Mouse (Mus musculus): ENCODE data around the gene Notch4.

Gene Notch4

GRCm38 (mm10) chr17:34571875-34572274, 7.8 kb downstream of the Notch4 start:
- no peak for DNase-seq (ENCODE audit: low read depth, low spot score)

DNA sequence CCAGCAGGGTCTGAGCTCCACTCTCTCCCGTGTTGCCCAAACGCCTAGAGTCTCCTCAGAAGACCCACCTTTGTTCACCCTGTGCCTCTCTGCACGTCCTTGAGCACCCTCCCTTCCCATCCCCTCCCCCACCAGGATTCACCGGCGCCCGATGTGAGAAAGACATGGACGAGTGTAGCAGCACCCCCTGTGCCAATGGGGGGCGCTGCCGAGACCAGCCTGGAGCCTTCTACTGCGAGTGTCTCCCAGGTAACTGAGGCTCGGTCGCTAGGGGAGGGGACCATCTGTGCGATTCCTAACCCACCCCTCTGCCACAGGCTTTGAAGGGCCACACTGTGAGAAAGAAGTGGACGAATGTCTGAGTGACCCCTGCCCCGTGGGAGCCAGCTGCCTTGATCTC, 8.3 kb downstream of the Notch4 start:
- DNase-seq (ENCODE audit: low read depth, low spot score), result no peak

- no peak for DNase-seq (ENCODE audit: low read depth, low spot score)
These were observed 12.5 kb downstream of the Notch4 start for GRCm38 (mm10) chr17:34576577-34576976.

GRCm38 (mm10) chr17:34578070-34578469, 14.0 kb downstream of the Notch4 start:
- no peak for DNase-seq (ENCODE audit: low read depth, low spot score)

- no peak for DNase-seq (ENCODE audit: low read depth, low spot score)
These were observed 18.5 kb downstream of the Notch4 start for GRCm38 (mm10) chr17:34582528-34582927.

DNA sequence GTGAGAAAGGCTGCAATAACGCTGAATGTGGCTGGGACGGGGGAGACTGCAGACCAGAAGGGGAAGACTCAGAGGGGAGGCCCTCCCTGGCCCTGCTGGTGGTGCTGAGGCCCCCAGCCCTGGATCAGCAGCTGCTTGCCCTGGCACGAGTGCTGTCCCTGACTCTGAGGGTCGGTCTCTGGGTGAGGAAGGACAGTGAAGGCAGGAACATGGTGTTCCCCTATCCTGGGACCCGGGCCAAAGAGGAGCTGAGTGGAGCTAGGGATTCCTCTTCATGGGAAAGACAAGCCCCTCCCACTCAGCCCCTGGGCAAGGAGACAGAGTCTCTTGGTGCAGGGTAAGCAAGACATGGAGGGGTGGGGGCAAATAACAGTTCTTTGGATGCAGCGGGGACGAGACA, 19.3 kb downstream of the Notch4 start:
- no peak for DNase-seq (ENCODE audit: low read depth, low spot score)

DNA sequence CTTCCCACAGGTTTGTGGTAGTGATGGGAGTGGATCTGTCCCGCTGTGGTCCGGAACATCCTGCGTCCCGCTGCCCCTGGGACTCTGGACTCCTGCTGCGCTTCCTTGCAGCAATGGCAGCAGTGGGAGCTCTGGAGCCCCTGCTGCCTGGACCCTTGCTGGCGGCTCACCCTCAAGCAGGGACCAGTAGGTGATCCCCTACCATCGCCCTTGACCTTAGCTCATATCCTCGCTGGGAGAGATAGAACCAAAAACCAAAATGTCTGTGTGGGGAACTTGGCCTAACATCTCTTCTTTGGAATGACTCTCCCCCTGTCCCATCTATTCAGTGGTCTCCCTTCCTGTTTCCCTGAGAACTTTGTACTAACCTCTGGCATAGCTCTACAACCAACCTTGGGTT, 19.8 kb downstream of the Notch4 start:
- DNase-seq (ENCODE audit: low read depth, low spot score), result no peak

GRCm38 (mm10) chr17:34585121-34585520, 21.1 kb downstream of the Notch4 start:
- DNase-seq (ENCODE audit: low read depth, low spot score), result no peak

DNA sequence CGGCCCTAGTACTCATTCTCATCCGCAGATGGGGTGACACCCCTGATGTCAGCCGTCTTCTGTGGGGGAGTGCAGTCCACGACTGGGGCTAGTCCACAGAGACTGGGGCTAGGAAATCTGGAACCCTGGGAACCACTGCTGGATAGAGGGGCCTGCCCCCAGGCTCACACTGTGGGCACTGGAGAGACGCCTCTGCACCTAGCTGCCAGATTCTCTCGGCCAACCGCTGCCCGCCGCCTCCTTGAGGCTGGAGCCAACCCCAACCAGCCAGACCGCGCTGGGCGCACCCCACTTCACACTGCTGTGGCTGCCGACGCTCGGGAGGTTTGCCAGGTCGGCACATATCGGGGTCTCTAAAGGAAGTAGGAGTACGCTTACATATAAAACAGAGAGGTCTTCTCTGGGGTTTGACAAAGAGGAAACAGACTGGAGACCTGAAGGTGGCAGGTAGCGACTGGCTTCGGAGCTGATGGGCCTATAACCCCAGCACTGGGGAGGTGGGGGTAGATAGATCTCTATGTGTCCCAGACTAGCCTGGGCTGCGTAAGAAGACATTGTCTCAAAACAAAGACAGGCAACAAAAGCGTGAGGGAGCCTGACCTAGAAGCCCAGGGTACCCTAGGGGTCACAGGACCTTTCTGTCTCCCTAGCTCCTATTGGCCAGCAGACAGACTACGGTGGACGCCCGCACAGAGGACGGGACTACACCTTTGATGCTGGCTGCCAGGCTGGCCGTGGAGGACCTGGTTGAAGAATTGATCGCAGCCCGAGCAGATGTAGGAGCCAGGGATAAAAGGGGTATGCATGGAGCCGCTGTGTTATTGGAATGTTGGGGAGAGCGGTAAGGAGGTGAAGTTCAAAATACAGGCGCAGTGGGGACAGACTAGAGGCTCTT, 22.1 kb downstream of the Notch4 start:
- DNase-seq (ENCODE audit: low read depth, low spot score), result peak; percentile 43

DNA sequence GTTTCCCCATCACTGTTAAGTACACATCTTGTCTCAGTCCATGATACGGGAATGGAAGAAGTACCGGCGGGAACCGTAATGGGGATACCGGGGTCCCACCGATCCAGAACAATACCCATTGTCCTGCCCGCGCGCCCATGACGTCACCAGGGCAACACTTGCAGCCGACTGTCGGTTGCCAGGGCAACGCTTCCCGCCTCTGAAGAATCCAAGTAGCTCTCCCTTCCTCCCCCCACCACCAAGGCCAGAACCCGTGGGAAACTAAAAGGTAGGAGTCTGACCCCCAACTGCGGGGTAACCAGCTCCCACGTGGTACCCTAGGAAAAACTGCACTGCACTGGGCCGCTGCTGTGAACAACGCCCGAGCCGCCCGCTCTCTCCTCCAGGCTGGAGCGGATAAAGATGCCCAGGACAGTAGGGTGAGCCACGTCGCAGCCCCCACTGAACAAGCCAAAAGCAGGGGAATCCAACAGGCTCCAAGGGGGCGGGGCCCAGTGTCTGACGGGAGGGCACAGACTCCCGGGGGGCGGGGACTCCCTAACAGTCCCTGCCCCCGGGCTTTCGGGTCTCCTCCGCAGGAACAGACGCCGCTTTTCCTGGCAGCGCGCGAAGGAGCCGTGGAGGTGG, 22.8 kb downstream of the Notch4 start:
- DNase-seq (ENCODE audit: low read depth, low spot score), result peak; percentile 93

DNA sequence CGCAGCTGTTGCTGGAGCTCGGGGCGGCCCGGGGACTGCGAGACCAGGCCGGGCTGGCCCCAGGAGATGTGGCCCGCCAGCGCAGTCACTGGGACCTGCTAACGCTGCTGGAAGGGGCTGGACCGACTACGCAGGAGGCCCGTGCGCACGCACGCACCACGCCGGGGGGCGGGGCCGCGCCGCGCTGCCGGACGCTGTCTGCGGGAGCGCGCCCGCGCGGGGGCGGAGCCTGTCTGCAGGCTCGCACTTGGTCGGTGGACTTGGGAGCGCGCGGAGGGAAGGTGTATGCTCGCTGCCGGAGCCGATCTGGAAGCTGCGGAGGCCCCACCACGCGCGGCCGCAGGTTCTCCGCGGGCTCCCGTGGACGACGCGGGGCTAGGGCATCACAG, 23.3 kb downstream of the Notch4 start:
- DNase-seq (ENCODE audit: low read depth, low spot score), result peak; percentile 95

DNA sequence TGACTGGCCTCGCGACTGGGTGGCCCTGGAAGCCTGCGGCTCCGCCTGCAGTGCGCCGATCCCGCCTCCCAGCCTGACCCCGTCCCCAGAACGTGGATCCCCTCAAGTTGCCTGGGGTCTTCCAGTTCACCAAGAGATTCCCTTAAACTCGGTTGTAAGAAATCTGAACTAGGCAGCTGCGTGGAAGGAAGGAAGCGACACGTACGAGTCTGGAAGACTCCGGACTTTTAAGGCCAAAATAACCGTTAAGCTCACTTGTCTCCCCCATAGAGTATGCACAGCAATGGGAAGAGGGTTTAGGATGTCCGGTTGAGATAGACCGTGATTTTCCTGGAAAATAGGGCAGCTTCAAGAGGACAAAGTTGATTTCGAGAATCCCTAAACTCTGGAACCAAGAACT, 23.7 kb downstream of the Notch4 start:
- no peak for DNase-seq (ENCODE audit: low read depth, low spot score)

- DNase-seq (ENCODE audit: low read depth, low spot score), result no peak
These were observed 24.7 kb downstream of the Notch4 start for GRCm38 (mm10) chr17:34588767-34589166.

GRCm38 (mm10) chr17:34589206-34589605, 25.1 kb downstream of the Notch4 start:
- DNase-seq (ENCODE audit: low read depth, low spot score), result no peak

DNA sequence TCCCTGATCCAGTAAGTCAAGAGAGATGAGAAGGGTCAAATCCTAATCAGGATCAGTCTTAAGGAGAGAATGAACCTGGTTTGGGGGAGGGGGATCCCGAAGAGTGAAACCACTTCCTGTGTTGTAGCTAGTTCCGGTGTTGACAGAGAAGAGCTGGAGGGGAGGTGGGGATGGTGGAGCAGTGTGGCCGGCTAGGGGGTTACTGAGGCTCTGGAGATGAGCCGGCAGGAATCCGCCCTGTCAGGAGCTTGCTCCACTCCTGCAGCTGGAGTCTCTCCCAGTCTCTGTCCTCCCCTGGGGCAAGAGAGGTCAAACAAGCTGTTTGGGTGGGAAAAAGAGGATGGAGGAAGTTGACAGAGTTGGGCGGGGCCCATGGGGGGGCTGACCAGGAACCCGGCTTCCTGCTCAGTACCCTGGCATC, 25.6 kb downstream of the Notch4 start, which contains the start of gene Gpsm3:
Gene Gpsm3, plus strand, starts transcription at position 126 of the 421 bp plus-strand sequence.
- DNase-seq (ENCODE audit: low read depth, low spot score), result no peak

- DNase-seq (ENCODE audit: low read depth, low spot score), result no peak
These were observed 26.3 kb downstream of the Notch4 start for GRCm38 (mm10) chr17:34590154-34590987.

DNA sequence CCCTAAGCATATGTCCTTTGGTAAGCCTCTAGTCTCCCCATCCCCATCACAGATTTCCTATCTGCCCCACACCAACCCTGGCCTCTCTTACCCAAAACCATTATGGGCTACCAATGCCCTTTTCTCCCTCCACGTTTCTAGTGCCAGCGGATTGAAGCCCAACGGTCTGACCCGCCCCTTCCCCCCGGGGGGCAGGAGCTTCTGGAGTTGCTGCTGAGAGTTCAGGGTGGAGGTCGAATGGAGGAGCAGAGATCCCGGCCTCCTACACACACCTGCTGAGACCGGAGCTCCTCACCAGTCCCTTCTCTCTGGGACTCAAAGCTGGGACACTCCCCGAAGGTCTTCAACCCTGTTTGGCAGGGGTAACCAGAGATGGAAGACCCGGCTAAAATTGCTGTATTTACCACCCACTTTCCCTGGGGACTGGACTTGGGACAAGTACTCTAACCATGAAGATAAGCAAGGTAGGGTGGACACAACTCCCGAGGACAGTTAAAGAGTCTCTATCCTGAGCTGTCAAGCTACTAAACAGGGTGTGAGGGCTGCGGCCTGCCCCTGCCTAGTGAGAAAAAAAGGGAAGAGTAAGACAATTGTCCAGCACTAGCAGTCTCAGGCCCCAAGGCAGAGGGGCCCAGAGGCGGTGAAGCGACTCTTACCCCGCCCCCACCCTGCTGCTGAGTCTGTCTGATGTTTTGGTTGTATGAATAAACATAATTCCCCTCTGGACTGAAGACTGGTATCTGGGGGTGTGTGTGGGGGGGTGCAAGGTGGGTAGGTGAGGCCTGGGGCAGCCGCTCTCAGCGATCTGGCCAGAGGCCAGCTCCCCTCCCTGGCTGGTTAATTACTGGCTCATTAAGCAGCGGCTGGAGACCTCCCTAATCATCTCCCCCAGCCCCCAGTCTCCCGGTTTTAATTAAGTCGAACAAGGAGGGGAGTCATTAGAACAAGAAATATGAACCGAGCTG, 27.2 kb downstream of the Notch4 start, which contains the start of gene Pbx2:
Gene Pbx2, plus strand, starts transcription at position 238 of the 965 bp plus-strand sequence.
- peak; percentile 45 for DNase-seq (ENCODE audit: low read depth, low spot score)

GRCm38 (mm10) chr17:34591994-34592375, 27.9 kb downstream of the Notch4 start:
- peak; percentile 90 for DNase-seq (ENCODE audit: low read depth, low spot score)

DNA sequence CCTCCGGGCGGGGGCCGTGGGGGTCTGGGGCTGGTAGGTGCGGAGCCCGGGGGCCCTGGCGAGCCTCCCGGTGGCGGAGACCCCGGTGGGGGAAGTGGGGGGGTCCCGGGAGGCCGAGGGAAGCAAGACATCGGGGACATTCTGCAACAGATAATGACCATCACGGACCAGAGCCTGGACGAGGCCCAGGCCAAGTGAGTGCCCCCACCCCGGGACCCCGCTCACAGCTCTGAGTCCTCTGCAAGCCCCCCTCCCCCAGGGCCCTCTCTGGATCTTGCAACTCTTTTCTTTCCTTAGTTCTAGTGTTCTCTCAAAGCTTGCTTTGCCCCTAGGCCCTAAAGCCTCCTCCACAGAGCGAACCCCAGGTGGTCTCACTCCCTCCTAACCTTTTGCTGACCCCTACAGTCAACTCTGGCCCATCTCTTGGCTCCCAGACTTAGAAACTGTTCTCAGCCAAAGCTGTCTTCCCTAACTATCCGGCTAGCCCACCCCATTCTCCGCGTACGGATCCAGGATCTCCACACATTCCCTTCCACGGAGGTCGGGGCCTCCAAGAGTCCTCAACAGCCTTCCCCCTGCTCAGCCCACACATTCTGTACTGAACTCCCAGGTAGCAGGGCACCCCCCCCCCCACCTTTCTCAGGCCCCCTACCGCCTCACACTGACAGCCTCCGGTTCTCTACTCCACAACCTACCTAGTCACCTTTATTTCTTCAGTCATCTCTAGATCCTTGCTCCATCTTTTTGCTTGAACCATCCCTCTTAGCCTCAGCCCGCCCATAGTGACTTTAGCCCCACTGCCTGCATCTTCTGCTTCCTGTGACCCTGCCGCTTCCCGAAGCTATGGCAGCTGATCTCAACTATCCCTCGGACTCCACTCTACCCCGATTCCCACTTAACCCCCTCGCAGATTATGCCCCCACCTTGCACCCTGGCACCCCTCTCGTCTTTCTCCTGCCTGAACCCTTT, 28.8 kb downstream of the Notch4 start:
- peak; percentile 51 for DNase-seq (ENCODE audit: low read depth, low spot score)
